In the genomic region with DNA sequence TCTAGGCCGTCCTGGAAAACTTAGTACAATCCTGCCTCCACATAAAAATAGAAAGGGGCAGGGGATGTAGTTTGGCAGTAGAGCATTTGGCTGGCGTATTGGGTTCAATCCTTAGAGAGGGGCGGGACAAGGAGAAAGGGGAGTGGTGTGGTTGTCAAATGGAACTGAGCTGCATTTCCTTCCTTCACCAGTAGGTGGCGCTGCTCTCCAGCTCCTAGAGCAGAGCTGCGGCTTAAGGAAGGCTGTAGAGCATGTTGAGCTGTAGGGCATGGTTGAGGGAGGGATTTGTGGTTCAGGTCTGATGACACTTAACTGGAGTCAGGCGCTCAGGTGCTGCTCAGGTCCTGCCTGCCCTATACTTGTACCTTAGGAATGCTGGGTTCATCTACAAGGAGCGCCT, we compare ENCODE assay signal across 8 mouse cellular contexts. TPM values are rescaled to one million over a fixed set of nuclear protein-coding genes. Genes with fewer than 3 reads are reported as not detected.
DNase-seq lines count a peak whose midpoint lies in the region; ATAC-seq and TF ChIP-seq lines count a peak whose summit lies in the region.

No protein-coding gene starts in this region.

- peak; percentile 78 for ATAC-seq in Patski
- peak; percentile 77 for ATAC-seq in hindbrain, embryonic 12.5 days (ENCODE audit: low FRiP score)
- peak; percentile 88 for ATAC-seq in lung, postnatal 0 days

- CTCF ChIA-PET in Patski (lab: Charles Lee): interaction anchor here (0.6 to 3.4 kb wide), 15 partner anchors 9 to 231 kb away, joined by 3 to 13 read pairs (median 4); no protein-coding TSS in a partner anchor

- no peak for TF ChIP-seq EP300 in lung, postnatal 0 days (IDR thresholded peaks at IDR 0.05)

- no peak overlapping the region for H3K27ac ChIP-seq in hindbrain, embryonic 12.5 days
- no peak overlapping the region for H3K27ac ChIP-seq in lung, postnatal 0 days (ENCODE audit: low read length)

- peaks cover 26% of the 10 kb centered on the region for H3K4me1 ChIP-seq in hindbrain, embryonic 12.5 days
- H3K4me1 ChIP-seq in lung, postnatal 0 days (ENCODE audit: insufficient read depth, low read depth, low read length): no peaks in the 10 kb centered on the region

- WGBS in hindbrain, embryonic 12.5 days: 7% methylated on average over 7 of the region's 7 CpGs
- 8% methylated on average over 7 of the region's 7 CpGs for WGBS in lung, postnatal 0 days

- H3K27me3 ChIP-seq in Patski: peaks cover 3% of the 10 kb centered on the region
- no peaks in the 10 kb centered on the region; the same call in 1 of the 2 replicates for H3K27me3 ChIP-seq in hindbrain, embryonic 12.5 days
- H3K27me3 ChIP-seq in lung, postnatal 0 days (replicated peaks; ENCODE audit: insufficient read depth, low read length): no peaks in the 10 kb centered on the region

- POLR2A ChIA-PET in Patski (lab: Charles Lee): no interaction called here

- H3K36me3 ChIP-seq in hindbrain, embryonic 12.5 days: 0 out of 2 replicates have a peak, but pooled peaks cover 3% of the 10 kb centered on the region
- H3K36me3 ChIP-seq in lung, postnatal 0 days (ENCODE audit: insufficient read depth, low read length): no peaks in the 10 kb centered on the region

- in situ Hi-C loops in Patski (cut with MboI; ENCODE audit: low pct_unique_long_range_greater_than_20kb): no loop called here

- H3K4me3 ChIP-seq in hindbrain, embryonic 12.5 days: no peak overlapping the region
- no peak overlapping the region for H3K4me3 ChIP-seq in lung, postnatal 0 days (ENCODE audit: low read depth, low read length)

- no peaks in the 10 kb centered on the region for H3K9me3 ChIP-seq in hindbrain, embryonic 12.5 days (replicated peaks)
- H3K9me3 ChIP-seq in lung, postnatal 0 days (ENCODE audit: low read length): no peaks in the 10 kb centered on the region

- TF ChIP-seq CTCF in Patski (IDR thresholded peaks at IDR 0.05): no peak
- peak; percentile 100 for TF ChIP-seq CTCF in lung, postnatal 0 days (IDR thresholded peaks at IDR 0.05)

- H3K9ac ChIP-seq in hindbrain, embryonic 12.5 days: no peak overlapping the region
- no peak overlapping the region for H3K9ac ChIP-seq in lung, postnatal 0 days (replicated peaks; ENCODE audit: low read depth)

- DNase-seq in Patski (ENCODE audit: low read depth, low spot score): no peak
- DNase-seq in cerebellum, postnatal 14 days: peak; percentile 96 to 98
- peak; percentile 83 to 94 for DNase-seq in frontal cortex, postnatal 14 days (ENCODE audit: low spot score in 2 of 2)
- peak; percentile 96 to 97 for DNase-seq in layer of hippocampus, postnatal 10 days (ENCODE audit: low spot score in 2 of 2)
- peak; percentile 95 for DNase-seq in lung, postnatal 0 days (ENCODE audit: low spot score)
- peak; percentile 84 for DNase-seq in ovary, postnatal 36 days (ENCODE audit: low spot score)
- peak; percentile 85 for DNase-seq in thymus, postnatal 14 days

- H3K4me2 ChIP-seq in hindbrain, embryonic 12.5 days (replicated peaks): no peak overlapping the region
- no peak overlapping the region for H3K4me2 ChIP-seq in lung, postnatal 0 days (replicated peaks; ENCODE audit: low read depth, low read length)

RNA-seq across cellular contexts. Expression of a gene that starts 6.6 kb away (rescaled TPM):
- 72.3 TPM for polyA plus RNA-seq in Patski (2021)
- polyA plus RNA-seq in hindbrain, embryonic 12.5 days (2016; fragmentation: Nextera tagmentation; extraction: Ambion mirVana): 13.8 and 15.3 TPM in 2 replicates
- 10 to 100 TPM; 40.4 to 43.0 TPM for total RNA-seq in layer of hippocampus, postnatal 10 days (2021)
- polyA plus RNA-seq in lung, postnatal 0 days (2015; fragmentation: Nextera tagmentation; extraction: Ambion mirVana): 8.9 and 9.4 TPM in 2 replicates

RNA-seq across cellular contexts. Expression of a gene that starts 30.6 kb away (rescaled TPM):
- not detected for polyA plus RNA-seq in Patski (2021)
- polyA plus RNA-seq in hindbrain, embryonic 12.5 days (2016; fragmentation: Nextera tagmentation; extraction: Ambion mirVana): 26.8 and 28.3 TPM in 2 replicates
- total RNA-seq in layer of hippocampus, postnatal 10 days (2021): 10 to 100 TPM; 20.8 to 21.8 TPM
- polyA plus RNA-seq in lung, postnatal 0 days (2015; fragmentation: Nextera tagmentation; extraction: Ambion mirVana): not detected in 2 replicates

RNA-seq across cellular contexts. Expression of a gene that starts 31.4 kb away (rescaled TPM):
- polyA plus RNA-seq in Patski (2021): not detected
- polyA plus RNA-seq in hindbrain, embryonic 12.5 days (2016; fragmentation: Nextera tagmentation; extraction: Ambion mirVana): 8.8 and 9.9 TPM in 2 replicates
- 1 to 10 TPM; 3.0 to 3.4 TPM for total RNA-seq in layer of hippocampus, postnatal 10 days (2021)
- polyA plus RNA-seq in lung, postnatal 0 days (2015; fragmentation: Nextera tagmentation; extraction: Ambion mirVana): 2.0 and 3.6 TPM in 2 replicates

Comparison
In these comparisons a context has a peak if more than half of its experiments do, and no peak if none do; other contexts are left out.
1. RNA of a gene that starts 30.6 kb away (polyA plus RNA-seq): 26.8 to 28.3 TPM in hindbrain, embryonic 12.5 days; not detected in Patski (single experiment) and not detected in lung, postnatal 0 days; every median in the first group is over 10 times any median in the second.
2. Peak in every context shown above with its lines, with median percentiles within 50 percentile points of each other: ATAC-seq.